Mouse (Mus musculus) kidney, adult 9 months (tissue): ENCODE data around the gene Ncs1.

ENCODE experiments used
- DNase-seq: peaks from one replicate; pipeline ENCODE4 v3.0.0; 2022

Ncs1 gene

GRCm38 (mm10) chr2:31245491-31246141 is at the start of gene Ncs1:
Gene Ncs1, plus strand, starts transcription at chr2:31245823.
- DNase-seq = peak; percentile 60

GRCm38 (mm10) chr2:31198621-31199020 is 47.0 kb upstream of the Ncs1 start:
- DNase-seq = no peak

- DNase-seq = no peak
Measured at GRCm38 (mm10) chr2:31200051-31200450, 45.6 kb upstream of the Ncs1 start.

GRCm38 (mm10) chr2:31201851-31202250 is 43.8 kb upstream of the Ncs1 start:
- peak; percentile 27 for DNase-seq

GRCm38 (mm10) chr2:31202357-31202756 is 43.3 kb upstream of the Ncs1 start:
- no peak for DNase-seq

- no peak for DNase-seq
Measured at GRCm38 (mm10) chr2:31202956-31203355, 42.7 kb upstream of the Ncs1 start.

GRCm38 (mm10) chr2:31204677-31205076 is 40.9 kb upstream of the Ncs1 start:
- DNase-seq = no peak

- no peak for DNase-seq
Measured at GRCm38 (mm10) chr2:31206211-31206610, 39.4 kb upstream of the Ncs1 start.

- no peak for DNase-seq
Measured at GRCm38 (mm10) chr2:31206882-31207281, 38.7 kb upstream of the Ncs1 start.

GRCm38 (mm10) chr2:31208544-31209142 is 37.0 kb upstream of the Ncs1 start:
- no peak for DNase-seq

GRCm38 (mm10) chr2:31209525-31209924 is 36.1 kb upstream of the Ncs1 start:
- DNase-seq = no peak

GRCm38 (mm10) chr2:31210144-31210847 is 35.3 kb upstream of the Ncs1 start:
- DNase-seq = no peak

GRCm38 (mm10) chr2:31211204-31211603 is 34.4 kb upstream of the Ncs1 start:
- DNase-seq = no peak

GRCm38 (mm10) chr2:31214211-31214796 is 31.3 kb upstream of the Ncs1 start:
- no peak for DNase-seq

GRCm38 (mm10) chr2:31218611-31219010 is 27.0 kb upstream of the Ncs1 start:
- no peak for DNase-seq

- DNase-seq = no peak
Measured at GRCm38 (mm10) chr2:31219470-31219869, 26.2 kb upstream of the Ncs1 start.

GRCm38 (mm10) chr2:31220844-31221243 is 24.8 kb upstream of the Ncs1 start:
- DNase-seq = no peak

GRCm38 (mm10) chr2:31221582-31221981 is 24.0 kb upstream of the Ncs1 start:
- no peak for DNase-seq

- DNase-seq = peak; percentile 28
Measured at GRCm38 (mm10) chr2:31228768-31229311, 16.8 kb upstream of the Ncs1 start.

GRCm38 (mm10) chr2:31239203-31239696 is 6.4 kb upstream of the Ncs1 start:
- peak; percentile 50 for DNase-seq

GRCm38 (mm10) chr2:31239833-31240232 is 5.8 kb upstream of the Ncs1 start:
- DNase-seq = no peak

- DNase-seq = no peak
Measured at GRCm38 (mm10) chr2:31241639-31242038, 4.0 kb upstream of the Ncs1 start.

- DNase-seq = no peak
Measured at GRCm38 (mm10) chr2:31244216-31244615, 1.4 kb upstream of the Ncs1 start.
